Mouse (Mus musculus) liver, postnatal 0 days (tissue): ENCODE measurements around the gene Syngr2. TPM values are rescaled to one million over a fixed set of nuclear protein-coding genes. Genes with fewer than 3 reads are reported as not detected.
A peak's percentile ranks its signal among the peaks of the same experiment; 100 is the strongest.

Experiments
- ATAC-seq: fragments of 200-750 bp; cut with Nextera tagmentation; 2 replicates; pipeline ENCODE4 v1.8.0; 2017; ENCODE audit warnings: mild to moderate bottlenecking, moderate library complexity
- DNase-seq: peaks from one replicate; pipeline ENCODE4 v3.0.0-alpha.2; 2016
- H3K27ac ChIP-seq: fragments of 300-500 bp; sonication (generic); 2 replicates; pipeline ENCODE4 v1.5.1; 2014; ENCODE audit warnings: antibody characterized with exemption, moderate library complexity, mild to moderate bottlenecking, low read depth
- H3K27me3 ChIP-seq: fragments of 300-500 bp; sonication (generic); 2 replicates; pipeline ENCODE4 v1.6.1; 2014; ENCODE audit warnings: low read length, control low read depth, mixed read lengths; ENCODE audit not compliant: insufficient read depth
- H3K36me3 ChIP-seq: fragments of 300-500 bp; sonication (generic); replicated peaks from 2 replicates; pipeline ENCODE4 v1.6.1; 2014; ENCODE audit warnings: mild to moderate bottlenecking, control low read depth, low read length, moderate library complexity, mixed read lengths; ENCODE audit not compliant: insufficient read depth
- H3K4me1 ChIP-seq: fragments of 300-500 bp; sonication (generic); 2 replicates; pipeline ENCODE4 v1.6.1; 2014; ENCODE audit warnings: antibody characterized with exemption, mild to moderate bottlenecking, control low read depth; ENCODE audit not compliant: insufficient read depth
- H3K4me2 ChIP-seq: fragments of 300-500 bp; sonication (generic); 2 replicates; pipeline ENCODE4 v1.6.1; 2014; ENCODE audit warnings: low read depth, mild to moderate bottlenecking, low read length, moderate library complexity, mixed read lengths
- H3K4me3 ChIP-seq: fragments of 300-500 bp; sonication (generic); 2 replicates; pipeline ENCODE4 v1.5.1; 2014; ENCODE audit warnings: low read depth, low read length
- H3K9ac ChIP-seq: fragments of 300-500 bp; sonication (generic); replicated peaks from 2 replicates; pipeline ENCODE4 v1.6.1; 2014; ENCODE audit warnings: mild to moderate bottlenecking, moderate library complexity
- H3K9me3 ChIP-seq: fragments of 300-500 bp; sonication (generic); 2 replicates; pipeline ENCODE4 v1.6.1; 2016; ENCODE audit warnings: mild to moderate bottlenecking, control low read depth, low read length, mixed read lengths
- CTCF ChIP-seq: sonication (generic); IDR thresholded peaks from 2 replicates; pipeline ENCODE4 v1.5.1; 2016; ENCODE audit warnings: antibody characterized with exemption, low read depth
- EP300 ChIP-seq: IDR thresholded peaks from 2 replicates; pipeline ENCODE4 v1.6.1; 2016; ENCODE audit warnings: antibody characterized with exemption, low read depth, mild to moderate bottlenecking
- WGBS: fragments of 180-500 bp; shearing (Covaris S2); extraction: QIAGEN DNeasy Blood & Tissue Kit; methylation state at CpG from one replicate; pipeline ENCODE4 v1.1.7; 2014; ENCODE audit not compliant: insufficient replicate concordance; 5-methylcytosine and 5-hydroxymethylcytosine counted together
- polyA plus RNA-seq: library from polyadenylated mRNA; unstranded; fragments of >200 nt; fragmentation: Nextera tagmentation; extraction: Ambion mirVana; gene quantifications from 2 replicates; pipeline ENCODE4 v1.2.1, GENCODE M21; 2015

Gene Syngr2
- polyA plus RNA-seq, 1 experiment from 2014 or later = 62.2 TPM

- TF ChIP-seq CTCF (no peak), EP300 (no peak)
- Histone ChIP-seq H3K9ac (no peak overlapping the region), H3K9me3 (no peaks in the 10 kb centered on the region), H3K4me1 (no peaks in the 10 kb centered on the region), H3K27ac (no peak overlapping the region), H3K4me3 (no peak overlapping the region), H3K36me3 (peaks cover 48% of the 10 kb centered on the region), H3K4me2 (no peak overlapping the region), H3K27me3 (peaks cover 27% of the 10 kb centered on the region)
- ATAC-seq = 0 out of 2 replicates have a peak, but pooled peaks have one; percentile 21
- DNase-seq = no peak
- 95% methylated on average over 10 of the region's 10 CpGs for WGBS
Measured at GRCm38 (mm10) chr11:117857462-117857861, 48.0 kb downstream of the Syngr2 start.

GRCm38 (mm10) chr11:117858392-117858791 is 48.9 kb downstream of the Syngr2 start:
- Histone ChIP-seq H3K4me1 (no peaks in the 10 kb centered on the region), H3K4me2 (no peak overlapping the region), H3K9me3 (no peaks in the 10 kb centered on the region), H3K4me3 (no peak overlapping the region), H3K36me3 (peaks cover 38% of the 10 kb centered on the region), H3K9ac (no peak overlapping the region), H3K27ac (no peak overlapping the region), H3K27me3 (peaks cover 32% of the 10 kb centered on the region)
- no peak for TF ChIP-seq CTCF
- no peak for ATAC-seq
- DNase-seq = no peak
- 73% methylated on average over 3 of the region's 3 CpGs for WGBS

GRCm38 (mm10) chr11:117860601-117861000 is 51.1 kb downstream of the Syngr2 start, which contains the start of gene Tmem235:
Tmem235 (plus strand) TSS chr11:117860752.
- Histone ChIP-seq H3K36me3 (peaks cover 19% of the 10 kb centered on the region), H3K4me1 (peaks cover 3% of the 10 kb centered on the region), H3K4me3 (no peak within 1 kb of the TSS), H3K27me3 (peaks cover 32% of the 10 kb centered on the region), H3K4me2 (no peak within 1 kb of the TSS), H3K27ac (no peak within 1 kb of the TSS), H3K9ac (no peak within 1 kb of the TSS), H3K9me3 (no peaks in the 10 kb centered on the region)
- no peak for ATAC-seq
- whole genome bisulfite sequencing = 6% methylated on average over 23 of the region's 23 CpGs
- TF ChIP-seq EP300 = no peak
- TF ChIP-seq CTCF = no peak
- no peak for DNase-seq

DNA sequence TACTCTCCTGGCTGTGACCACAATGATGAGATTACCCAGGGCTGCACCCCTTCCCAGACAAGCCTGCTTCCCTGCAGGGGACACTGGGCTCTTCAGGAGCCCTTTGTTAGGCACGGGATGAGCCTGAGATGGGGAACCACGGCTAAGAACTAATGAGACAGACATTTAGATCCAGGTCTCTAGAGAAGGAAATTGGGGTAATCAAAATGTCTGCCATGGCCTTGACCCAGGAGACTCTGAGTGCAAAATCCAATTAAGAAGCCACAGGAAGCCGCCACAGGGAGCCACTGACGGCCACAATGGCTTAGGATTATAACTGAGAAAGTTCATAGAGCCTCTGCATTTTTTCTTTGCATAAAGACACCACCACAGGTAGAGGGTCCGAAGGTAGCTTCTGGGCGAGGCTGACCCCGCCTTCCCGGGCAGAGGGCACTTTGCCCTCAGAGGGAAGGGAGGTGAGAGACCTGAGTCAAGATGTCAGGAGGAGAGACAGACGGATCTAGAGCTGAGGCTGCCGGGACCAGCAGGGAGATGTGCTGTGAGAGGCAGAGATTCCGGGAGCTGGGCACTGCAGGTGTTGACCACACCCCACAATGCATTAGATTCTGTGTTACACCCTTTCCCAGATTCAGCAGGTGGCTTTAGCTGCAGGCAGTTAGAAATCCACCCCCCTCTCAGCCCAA is 53.8 kb downstream of the Syngr2 start:
- ATAC-seq (no peak), DNase-seq (no peak)
- Histone ChIP-seq H3K9me3 (no peaks in the 10 kb centered on the region), H3K9ac (no peak overlapping the region), H3K4me3 (no peak overlapping the region), H3K4me2 (no peak overlapping the region), H3K27me3 (peaks cover 32% of the 10 kb centered on the region), H3K27ac (no peak overlapping the region), H3K4me1 (peaks cover 6% of the 10 kb centered on the region), H3K36me3 (no peaks in the 10 kb centered on the region)
- TF ChIP-seq CTCF = no peak
- TF ChIP-seq EP300 = no peak
- 46% methylated on average over 11 of the region's 11 CpGs for WGBS

Other genes with a start within 250 kb of the Syngr2 start
- 2.8 and 3.0 TPM in 2 replicates for gene Tnrc6c, start 155.4 kb upstream of the Syngr2 start, polyA plus RNA-seq
- gene Tmc8, start 27.6 kb upstream of the Syngr2 start, polyA plus RNA-seq = 6.3 and 6.8 TPM in 2 replicates
- gene Tmc6, start 27.5 kb upstream of the Syngr2 start, polyA plus RNA-seq = 19.0 and 20.2 TPM in 2 replicates
- gene 6030468B19Rik, start 12.0 kb upstream of the Syngr2 start, polyA plus RNA-seq = 32.7 and 33.8 TPM in 2 replicates
- gene Gm20708, start within 50 bp of the Syngr2 start, polyA plus RNA-seq = 0.33 and 0.48 TPM in 2 replicates
- 32.9 and 34.4 TPM in 2 replicates for gene Afmid, start 16.3 kb downstream of the Syngr2 start, polyA plus RNA-seq
- 96.8 and 101 TPM in 2 replicates for gene Tk1, start 16.4 kb downstream of the Syngr2 start, polyA plus RNA-seq
- 193 and 197 TPM in 2 replicates for gene Birc5, start 39.6 kb downstream of the Syngr2 start, polyA plus RNA-seq
- gene Tmem235, start 51.1 kb downstream of the Syngr2 start, polyA plus RNA-seq = not detected in 2 replicates
- gene Tha1, start 63.8 kb downstream of the Syngr2 start, polyA plus RNA-seq = 6.6 and 7.1 TPM in 2 replicates
- 3.5 and 5.8 TPM in 2 replicates for gene Socs3, start 160.4 kb downstream of the Syngr2 start, polyA plus RNA-seq
- 9.1 and 10.1 TPM in 2 replicates for gene Pgs1, start 176.6 kb downstream of the Syngr2 start, polyA plus RNA-seq